Mouse (Mus musculus): ENCODE data around the gene Tbx21.

Tbx21 gene

GRCm38 (mm10) chr11:97114671-97115601, at the start of gene Tbx21:
Gene Tbx21 (minus strand): TSS chr11:97115331.
- no peak for DNase-seq (ENCODE audit: low read depth, low spot score)

- no peak for DNase-seq (ENCODE audit: low read depth, low spot score)
Observed at GRCm38 (mm10) chr11:97160341-97160740, 45.2 kb upstream of the Tbx21 start.

- DNase-seq (ENCODE audit: low read depth, low spot score), result no peak
Observed at GRCm38 (mm10) chr11:97156999-97157398, 41.9 kb upstream of the Tbx21 start.

GRCm38 (mm10) chr11:97152662-97153287, 37.6 kb upstream of the Tbx21 start:
- no peak for DNase-seq (ENCODE audit: low read depth, low spot score)

- no peak for DNase-seq (ENCODE audit: low read depth, low spot score)
Observed at GRCm38 (mm10) chr11:97152023-97152426, 36.9 kb upstream of the Tbx21 start.

GRCm38 (mm10) chr11:97151343-97151801, 36.2 kb upstream of the Tbx21 start, which contains the start of gene Tbkbp1:
Gene Tbkbp1 (minus strand): TSS chr11:97151495.
- no peak for DNase-seq (ENCODE audit: low read depth, low spot score)

GRCm38 (mm10) chr11:97150411-97151330, 35.5 kb upstream of the Tbx21 start:
- no peak for DNase-seq (ENCODE audit: low read depth, low spot score)

GRCm38 (mm10) chr11:97149995-97150410, 34.9 kb upstream of the Tbx21 start:
- no peak for DNase-seq (ENCODE audit: low read depth, low spot score)

- no peak for DNase-seq (ENCODE audit: low read depth, low spot score)
Observed at GRCm38 (mm10) chr11:97149026-97149425, 33.9 kb upstream of the Tbx21 start.

- no peak for DNase-seq (ENCODE audit: low read depth, low spot score)
Observed at GRCm38 (mm10) chr11:97148591-97148990, 33.5 kb upstream of the Tbx21 start.

- DNase-seq (ENCODE audit: low read depth, low spot score), result no peak
Observed at GRCm38 (mm10) chr11:97147333-97147732, 32.2 kb upstream of the Tbx21 start.

GRCm38 (mm10) chr11:97146724-97147123, 31.6 kb upstream of the Tbx21 start:
- no peak for DNase-seq (ENCODE audit: low read depth, low spot score)

GRCm38 (mm10) chr11:97145951-97146350, 30.8 kb upstream of the Tbx21 start:
- no peak for DNase-seq (ENCODE audit: low read depth, low spot score)

- DNase-seq (ENCODE audit: low read depth, low spot score), result no peak
Observed at GRCm38 (mm10) chr11:97145320-97145719, 30.2 kb upstream of the Tbx21 start.

- no peak for DNase-seq (ENCODE audit: low read depth, low spot score)
Observed at GRCm38 (mm10) chr11:97143196-97143900, 28.2 kb upstream of the Tbx21 start.

- no peak for DNase-seq (ENCODE audit: low read depth, low spot score)
Observed at GRCm38 (mm10) chr11:97142159-97142608, 27.1 kb upstream of the Tbx21 start.

- no peak for DNase-seq (ENCODE audit: low read depth, low spot score)
Observed at GRCm38 (mm10) chr11:97140811-97141210, 25.7 kb upstream of the Tbx21 start.

GRCm38 (mm10) chr11:97139256-97139655, 24.1 kb upstream of the Tbx21 start:
- no peak for DNase-seq (ENCODE audit: low read depth, low spot score)

GRCm38 (mm10) chr11:97138554-97139226, 23.6 kb upstream of the Tbx21 start:
- DNase-seq (ENCODE audit: low read depth, low spot score), result no peak

- DNase-seq (ENCODE audit: low read depth, low spot score), result no peak
Observed at GRCm38 (mm10) chr11:97133270-97133669, 18.1 kb upstream of the Tbx21 start.

All from retina, adult 2 months (tissue).